Mouse (Mus musculus) thymus, postnatal 4 days (tissue): ENCODE results near the gene 4921509C19Rik.
A peak's percentile ranks its signal among the peaks of the same experiment; 100 is the strongest.
"Not testable (repeated sequence)": the region's sequence is repeated elsewhere in the genome, so short reads cannot be mapped to it uniquely, and the experiment has no call there.

ENCODE experiments used
- DNase-seq: peaks from one replicate; pipeline ENCODE4 v3.0.0; 2021

Gene 4921509C19Rik

DNA sequence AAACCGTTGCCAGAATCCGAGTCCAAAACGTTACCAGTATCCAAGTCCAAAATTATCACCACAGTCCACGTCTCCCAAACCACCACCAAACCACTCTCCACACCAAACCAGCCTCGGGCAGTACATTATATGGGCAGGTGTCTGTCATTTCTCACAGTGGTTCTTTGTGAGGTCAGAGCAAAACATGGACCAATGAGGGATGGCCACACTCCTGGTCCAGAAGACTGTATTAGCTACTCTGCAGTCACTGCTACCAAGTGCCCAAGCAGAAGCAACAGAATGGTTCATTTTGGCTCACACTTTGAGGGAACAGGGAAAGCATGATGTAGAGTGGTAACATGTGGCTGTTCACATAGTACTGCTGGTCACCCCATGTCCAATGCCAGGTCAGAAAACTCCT is at the start of gene 4921509C19Rik:
TSS of gene 4921509C19Rik (minus strand) at position 101 of the 400 bp plus-strand sequence.
- DNase-seq = not testable (repeated sequence)

DNA sequence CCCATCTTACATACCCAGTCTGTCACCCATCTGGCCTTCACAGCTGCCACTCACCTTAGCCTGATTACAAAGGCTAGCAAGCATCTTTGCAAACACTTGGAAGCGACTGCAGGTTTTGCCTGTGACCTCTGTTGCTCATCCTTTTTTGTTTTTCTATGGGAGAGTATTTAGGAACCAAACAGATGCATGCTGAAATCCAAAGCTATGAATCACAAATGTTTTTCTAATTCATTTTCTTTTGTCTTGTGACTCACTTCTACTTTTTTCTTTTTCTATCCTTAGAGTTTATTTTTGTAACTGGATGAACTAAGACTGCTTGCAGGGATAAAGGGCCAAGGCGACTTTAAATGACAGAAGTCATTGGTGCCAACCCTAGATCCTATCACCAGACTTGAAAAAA is 49.6 kb upstream of the 4921509C19Rik start:
- DNase-seq = no peak

GRCm38 (mm10) chr2:151524324-151525041 is 48.5 kb upstream of the 4921509C19Rik start:
- DNase-seq = no peak

DNA sequence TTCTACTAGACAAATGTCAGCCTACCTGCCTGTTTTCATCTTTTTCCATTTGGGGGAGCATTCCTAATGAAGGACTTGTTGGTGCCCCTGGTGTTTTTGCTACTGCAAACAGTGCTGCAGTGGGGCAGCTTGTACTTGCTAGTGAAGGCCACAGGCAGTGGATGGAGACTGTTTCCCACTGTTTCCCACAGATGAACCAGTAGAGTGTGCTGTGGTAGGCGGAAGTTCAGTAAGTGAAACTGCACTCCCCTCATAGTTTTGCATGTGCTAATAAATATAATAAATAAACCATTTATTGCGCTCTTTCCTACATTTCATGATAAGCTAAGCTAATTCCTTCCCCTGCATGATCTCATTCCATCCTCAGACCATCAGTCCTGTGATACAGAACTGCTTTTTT is 43.0 kb upstream of the 4921509C19Rik start:
- DNase-seq = no peak

GRCm38 (mm10) chr2:151513525-151514285 is 37.8 kb upstream of the 4921509C19Rik start:
- DNase-seq = peak; percentile 25

- DNase-seq = no peak
Observed at GRCm38 (mm10) chr2:151512199-151512598, 36.2 kb upstream of the 4921509C19Rik start.

DNA sequence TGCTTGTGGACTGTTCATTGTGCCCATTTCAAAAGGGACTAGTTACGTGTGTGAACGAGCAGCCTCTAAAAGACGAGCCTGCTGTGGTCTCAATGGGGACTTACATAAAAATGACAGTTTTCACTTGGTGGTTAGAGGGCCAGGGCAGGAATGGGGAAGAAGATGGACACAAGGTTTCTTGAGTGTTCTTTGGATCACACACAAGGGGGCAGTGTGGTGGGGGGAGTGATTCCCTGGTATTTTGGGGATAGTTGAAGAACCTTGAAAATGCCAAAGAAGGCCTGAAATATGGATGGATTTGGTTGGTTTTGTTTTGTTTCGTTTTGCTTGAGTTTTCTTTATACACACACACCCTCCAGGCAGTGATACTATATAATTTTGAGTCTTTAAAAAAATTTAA is 28.3 kb upstream of the 4921509C19Rik start:
- DNase-seq = peak; percentile 34

DNA sequence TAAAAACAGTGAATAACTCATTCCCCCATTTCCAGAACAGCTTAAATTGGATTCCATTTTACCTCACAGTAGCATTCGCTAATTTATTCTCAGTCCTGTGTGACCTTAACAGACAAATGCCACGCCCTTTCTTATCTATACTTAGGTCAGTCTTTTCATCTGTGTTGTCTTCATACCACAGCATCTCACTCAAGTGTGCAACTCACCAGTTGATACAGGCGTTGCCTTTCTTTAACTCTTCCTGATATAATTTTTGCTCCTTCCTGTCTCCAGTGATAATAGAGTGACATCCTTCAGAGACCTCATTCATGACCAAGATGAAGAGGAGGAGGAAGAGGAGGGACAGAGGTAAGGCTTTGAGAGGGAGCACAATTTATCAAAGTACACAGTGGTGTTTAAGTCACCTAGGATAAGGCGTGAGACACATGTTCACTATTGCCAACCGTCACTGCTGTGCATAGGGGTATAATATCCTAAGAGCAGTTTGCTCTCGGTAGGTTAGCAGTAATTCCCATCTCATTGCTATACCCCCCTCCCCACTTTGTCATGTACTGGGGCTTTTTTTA is 24.6 kb upstream of the 4921509C19Rik start:
- no peak for DNase-seq

GRCm38 (mm10) chr2:151498358-151498757 is 22.4 kb upstream of the 4921509C19Rik start:
- DNase-seq = no peak

DNA sequence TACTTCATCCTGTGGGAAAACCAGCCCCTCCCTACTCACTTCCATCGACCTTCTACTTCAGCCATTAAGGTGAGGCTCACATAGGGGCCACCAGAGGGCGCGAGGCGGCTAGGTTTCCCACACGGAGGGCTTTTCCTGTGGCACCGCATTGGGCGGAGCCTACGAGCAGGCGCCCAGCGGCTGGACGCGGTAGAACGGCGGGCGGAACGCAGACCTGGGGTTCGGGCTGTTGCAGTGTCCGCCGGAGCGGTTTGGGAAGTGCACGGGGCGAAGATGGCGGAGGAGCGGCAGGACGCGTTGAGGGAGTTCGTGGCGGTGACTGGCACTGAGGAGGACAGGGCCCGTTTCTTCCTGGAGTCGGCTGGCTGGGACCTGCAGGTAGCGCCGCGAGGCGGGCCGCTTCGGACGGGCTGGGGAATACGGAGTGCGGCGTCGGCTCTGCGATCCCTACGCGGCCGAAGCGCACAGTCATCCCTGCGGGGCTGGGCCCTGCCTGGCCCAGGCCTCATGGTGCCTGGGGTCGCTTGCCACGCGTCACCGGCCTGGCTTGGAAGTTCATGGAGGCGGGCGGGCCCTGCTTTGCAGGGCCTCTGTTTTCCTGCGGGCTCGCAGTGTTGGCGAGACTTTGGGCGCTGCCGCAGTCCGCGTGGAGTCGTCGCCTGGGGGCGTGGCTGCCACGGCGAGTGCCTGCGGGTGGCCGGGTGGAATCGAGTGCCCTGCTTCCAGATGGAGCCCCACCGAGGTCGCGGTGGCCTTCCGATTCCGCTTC is 18.3 kb upstream of the 4921509C19Rik start, which contains the start of gene Nsfl1c:
TSS of gene Nsfl1c (plus strand) at position 148 of the 769 bp plus-strand sequence.
- DNase-seq = peak; percentile 98

DNA sequence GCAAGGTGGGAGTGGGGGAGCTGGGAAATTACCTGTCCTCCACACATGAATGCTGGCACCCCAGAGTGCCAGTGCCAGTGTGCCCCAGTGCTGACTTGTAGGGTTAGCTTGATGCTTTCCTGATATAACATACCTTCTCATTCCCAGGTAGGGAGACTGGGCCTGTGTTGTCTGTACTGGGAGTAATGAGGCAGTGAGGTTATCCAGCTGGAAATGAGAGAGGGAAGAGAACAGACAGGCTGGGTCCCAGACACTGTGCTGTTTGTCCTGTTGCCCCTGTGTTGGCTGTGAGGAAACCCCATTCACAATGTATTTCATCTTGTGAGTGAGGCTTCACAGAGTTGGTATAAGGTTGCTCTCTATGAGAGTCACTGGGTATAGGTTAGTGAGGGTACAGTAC is 10.5 kb upstream of the 4921509C19Rik start:
- no peak for DNase-seq

- DNase-seq = not testable (repeated sequence)
Observed at GRCm38 (mm10) chr2:151434971-151435370, 41.0 kb downstream of the 4921509C19Rik start.

DNA sequence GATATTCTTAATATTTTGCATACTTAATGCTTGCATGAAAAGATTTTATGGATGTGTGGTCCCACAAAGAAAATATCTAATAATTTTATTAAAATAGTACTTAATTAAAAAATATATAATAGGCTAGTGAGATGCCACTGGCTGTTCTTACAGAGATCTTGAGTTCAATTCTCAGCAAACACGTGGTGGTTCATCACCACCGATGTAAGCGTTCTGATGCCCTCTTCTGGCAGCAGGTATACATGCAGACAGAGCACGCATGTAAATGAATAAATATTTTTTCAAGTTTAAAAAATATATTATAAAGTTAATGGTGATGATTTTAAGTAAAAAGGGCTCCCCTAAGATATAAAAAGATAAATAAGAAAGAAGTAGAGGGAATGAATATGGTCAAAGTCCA is 41.8 kb downstream of the 4921509C19Rik start:
- peak; percentile 25 for DNase-seq
